Mouse (Mus musculus): Measurements from ENCODE around the gene Msi2. TPM values are rescaled to one million over a fixed set of nuclear protein-coding genes. Genes with fewer than 3 reads are reported as not detected.

Msi2 gene
- total and polyA plus RNA-seq, 2 experiments, result 6.4 to 10.8 TPM

- H3K27me3 ChIP-seq (ENCODE audit: control insufficient read depth, insufficient read depth, low read length), result 0 out of 2 replicates have a peak, but pooled peaks cover 2% of the 10 kb centered on the region
- no peak overlapping the region for H3K4me3 ChIP-seq (ENCODE audit: insufficient read depth, low read depth, low read length)
- no peak overlapping the region for H3K9ac ChIP-seq (ENCODE audit: low read depth, low read length)
- H3K27ac ChIP-seq (replicated peaks; ENCODE audit: insufficient read depth, low read depth, low read length), result no peak overlapping the region
- no peak for DNase-seq (ENCODE audit: extremely low read depth, low read depth, low spot score)
- TF ChIP-seq POLR2A (IDR thresholded peaks at IDR 0.05; ENCODE audit: extremely low read depth, insufficient read depth, low read length) (no peak), CTCF (IDR thresholded peaks at IDR 0.05; ENCODE audit: low read depth, low read length) (no peak)
- H3K36me3 ChIP-seq (ENCODE audit: control insufficient read depth, insufficient read depth, low read length), result no peaks in the 10 kb centered on the region
- no peaks in the 10 kb centered on the region for H3K79me2 ChIP-seq (ENCODE audit: control insufficient read depth, insufficient read depth, low read length)
- WGBS, result 61% methylated on average over 6 of the region's 6 CpGs
- H3K4me1 ChIP-seq (ENCODE audit: control insufficient read depth, insufficient read depth, low read length), result no peaks in the 10 kb centered on the region
These were observed 416.7 kb downstream of the Msi2 start for GRCm38 (mm10) chr11:88301619-88302018.

- Histone ChIP-seq H3K4me3 (ENCODE audit: insufficient read depth, low read depth, low read length) (no peak overlapping the region), H3K4me1 (ENCODE audit: control insufficient read depth, insufficient read depth, low read length) (peaks cover 4% of the 10 kb centered on the region; the same call in 1 of the 2 replicates), H3K27me3 (ENCODE audit: control insufficient read depth, insufficient read depth, low read length) (peaks cover 4% of the 10 kb centered on the region), H3K36me3 (ENCODE audit: control insufficient read depth, insufficient read depth, low read length) (no peaks in the 10 kb centered on the region), H3K79me2 (ENCODE audit: control insufficient read depth, insufficient read depth, low read length) (no peaks in the 10 kb centered on the region), H3K9ac (ENCODE audit: low read depth, low read length) (no peak overlapping the region), H3K27ac (replicated peaks; ENCODE audit: insufficient read depth, low read depth, low read length) (no peak overlapping the region)
- TF ChIP-seq CTCF (IDR thresholded peaks at IDR 0.05; ENCODE audit: low read depth, low read length) (no peak), POLR2A (IDR thresholded peaks at IDR 0.05; ENCODE audit: extremely low read depth, insufficient read depth, low read length) (no peak)
- WGBS, result 92% methylated on average over 4 of the region's 4 CpGs
- no peak for DNase-seq (ENCODE audit: extremely low read depth, low read depth, low spot score)
These were observed 419.0 kb downstream of the Msi2 start for GRCm38 (mm10) chr11:88299345-88299744.

GRCm38 (mm10) chr11:88297526-88297925 is 420.8 kb downstream of the Msi2 start:
- H3K27ac ChIP-seq (replicated peaks; ENCODE audit: insufficient read depth, low read depth, low read length), result no peak overlapping the region
- H3K27me3 ChIP-seq (ENCODE audit: control insufficient read depth, insufficient read depth, low read length), result peaks cover 9% of the 10 kb centered on the region
- no peak for TF ChIP-seq CTCF (IDR thresholded peaks at IDR 0.05; ENCODE audit: low read depth, low read length)
- TF ChIP-seq POLR2A (IDR thresholded peaks at IDR 0.05; ENCODE audit: extremely low read depth, insufficient read depth, low read length), result no peak
- H3K4me1 ChIP-seq (ENCODE audit: control insufficient read depth, insufficient read depth, low read length), result peaks cover 4% of the 10 kb centered on the region; the same call in 1 of the 2 replicates
- no peak overlapping the region for H3K4me3 ChIP-seq (ENCODE audit: insufficient read depth, low read depth, low read length)
- H3K9ac ChIP-seq (ENCODE audit: low read depth, low read length), result no peak overlapping the region
- DNase-seq (ENCODE audit: extremely low read depth, low read depth, low spot score), result peak; percentile 25
- no peaks in the 10 kb centered on the region for H3K36me3 ChIP-seq (ENCODE audit: control insufficient read depth, insufficient read depth, low read length)
- WGBS, result 87% methylated on average over 4 of the region's 4 CpGs
- no peaks in the 10 kb centered on the region for H3K79me2 ChIP-seq (ENCODE audit: control insufficient read depth, insufficient read depth, low read length)

GRCm38 (mm10) chr11:88295298-88295697 is 423.0 kb downstream of the Msi2 start:
- H3K4me3 ChIP-seq (ENCODE audit: insufficient read depth, low read depth, low read length), result no peak overlapping the region
- peaks cover 9% of the 10 kb centered on the region for H3K27me3 ChIP-seq (ENCODE audit: control insufficient read depth, insufficient read depth, low read length)
- no peaks in the 10 kb centered on the region for H3K79me2 ChIP-seq (ENCODE audit: control insufficient read depth, insufficient read depth, low read length)
- peak; percentile 63 for DNase-seq (ENCODE audit: extremely low read depth, low read depth, low spot score)
- no peak overlapping the region for H3K9ac ChIP-seq (ENCODE audit: low read depth, low read length)
- H3K36me3 ChIP-seq (ENCODE audit: control insufficient read depth, insufficient read depth, low read length), result no peaks in the 10 kb centered on the region
- H3K4me1 ChIP-seq (ENCODE audit: control insufficient read depth, insufficient read depth, low read length), result peaks cover 4% of the 10 kb centered on the region; the same call in 1 of the 2 replicates
- WGBS, result 29% methylated on average over 5 of the region's 5 CpGs
- H3K27ac ChIP-seq (replicated peaks; ENCODE audit: insufficient read depth, low read depth, low read length), result no peak overlapping the region
- TF ChIP-seq POLR2A (IDR thresholded peaks at IDR 0.05; ENCODE audit: extremely low read depth, insufficient read depth, low read length) (no peak), CTCF (IDR thresholded peaks at IDR 0.05; ENCODE audit: low read depth, low read length) (no peak)

GRCm38 (mm10) chr11:88294394-88294710 is 424.0 kb downstream of the Msi2 start:
- no peak for DNase-seq (ENCODE audit: extremely low read depth, low read depth, low spot score)
- H3K4me3 ChIP-seq (ENCODE audit: insufficient read depth, low read depth, low read length), result no peak overlapping the region
- H3K9ac ChIP-seq (ENCODE audit: low read depth, low read length), result no peak overlapping the region
- TF ChIP-seq POLR2A (IDR thresholded peaks at IDR 0.05; ENCODE audit: extremely low read depth, insufficient read depth, low read length), result no peak
- 32% methylated on average over 17 of the region's 17 CpGs for WGBS
- H3K36me3 ChIP-seq (ENCODE audit: control insufficient read depth, insufficient read depth, low read length), result no peaks in the 10 kb centered on the region
- no peaks in the 10 kb centered on the region for H3K79me2 ChIP-seq (ENCODE audit: control insufficient read depth, insufficient read depth, low read length)
- peaks cover 7% of the 10 kb centered on the region for H3K27me3 ChIP-seq (ENCODE audit: control insufficient read depth, insufficient read depth, low read length)
- H3K4me1 ChIP-seq (ENCODE audit: control insufficient read depth, insufficient read depth, low read length), result peaks cover 4% of the 10 kb centered on the region; the same call in 1 of the 2 replicates
- H3K27ac ChIP-seq (replicated peaks; ENCODE audit: insufficient read depth, low read depth, low read length), result no peak overlapping the region

- TF ChIP-seq POLR2A (IDR thresholded peaks at IDR 0.05; ENCODE audit: extremely low read depth, insufficient read depth, low read length), result no peak
- no peak for TF ChIP-seq CTCF (IDR thresholded peaks at IDR 0.05; ENCODE audit: low read depth, low read length)
- no peak within 1 kb of the TSS for H3K4me3 ChIP-seq (ENCODE audit: insufficient read depth, low read depth, low read length)
- H3K27ac ChIP-seq (replicated peaks; ENCODE audit: insufficient read depth, low read depth, low read length), result no peak within 1 kb of the TSS
- H3K4me1 ChIP-seq (ENCODE audit: control insufficient read depth, insufficient read depth, low read length), result peaks cover 4% of the 10 kb centered on the region; the same call in 1 of the 2 replicates
- WGBS, result 57% methylated on average over 20 of the region's 20 CpGs
- peaks cover 7% of the 10 kb centered on the region for H3K27me3 ChIP-seq (ENCODE audit: control insufficient read depth, insufficient read depth, low read length)
- no peak for DNase-seq (ENCODE audit: extremely low read depth, low read depth, low spot score)
- no peaks in the 10 kb centered on the region for H3K36me3 ChIP-seq (ENCODE audit: control insufficient read depth, insufficient read depth, low read length)
- H3K9ac ChIP-seq (ENCODE audit: low read depth, low read length), result no peak within 1 kb of the TSS
- H3K79me2 ChIP-seq (ENCODE audit: control insufficient read depth, insufficient read depth, low read length), result no peaks in the 10 kb centered on the region
These were observed 424.5 kb downstream of the Msi2 start, which contains the start of gene Ccdc182 for GRCm38 (mm10) chr11:88293631-88294393. Ccdc182 (plus strand) TSS chr11:88294058.
